Mouse (Mus musculus): ENCODE data around the gene Adamtsl5.
A peak's percentile ranks its signal among the peaks of the same experiment; 100 is the strongest.
"Not testable (repeated sequence)": the region's sequence is repeated elsewhere in the genome, so short reads cannot be mapped to it uniquely, and the experiment has no call there.

Adamtsl5 gene

GRCm38 (mm10) chr10:80372706-80373105 is 24.5 kb upstream of the Adamtsl5 start:
- peak; percentile 47 to 65 for DNase-seq (ENCODE audit: low spot score in 2 of 2)

GRCm38 (mm10) chr10:80371983-80372382 is 23.8 kb upstream of the Adamtsl5 start:
- DNase-seq (ENCODE audit: low spot score in 2 of 2) = no peak

GRCm38 (mm10) chr10:80371411-80371966 is 23.3 kb upstream of the Adamtsl5 start:
- peak; percentile 56 to 63 for DNase-seq (ENCODE audit: low spot score in 2 of 2)

- DNase-seq (ENCODE audit: low spot score in 2 of 2) = peak in 1 of 2 experiments; percentile 71
These were observed 22.0 kb upstream of the Adamtsl5 start for GRCm38 (mm10) chr10:80369995-80370747.

- no peak for DNase-seq (ENCODE audit: low spot score in 2 of 2)
These were observed 20.2 kb upstream of the Adamtsl5 start for GRCm38 (mm10) chr10:80368392-80368791.

- no peak for DNase-seq (ENCODE audit: low spot score in 2 of 2)
These were observed 19.7 kb upstream of the Adamtsl5 start for GRCm38 (mm10) chr10:80367954-80368353.

GRCm38 (mm10) chr10:80365736-80366135 is 17.5 kb upstream of the Adamtsl5 start:
- DNase-seq (ENCODE audit: low spot score in 2 of 2) = no peak

- no peak for DNase-seq (ENCODE audit: low spot score in 2 of 2)
These were observed 15.5 kb upstream of the Adamtsl5 start for GRCm38 (mm10) chr10:80363734-80364133.

- DNase-seq (ENCODE audit: low spot score in 2 of 2) = no peak
These were observed 9.9 kb upstream of the Adamtsl5 start for GRCm38 (mm10) chr10:80357994-80358639.

GRCm38 (mm10) chr10:80357336-80357735 is 9.1 kb upstream of the Adamtsl5 start:
- no peak for DNase-seq (ENCODE audit: low spot score in 2 of 2)

- DNase-seq (ENCODE audit: low spot score in 2 of 2) = no peak
These were observed 8.5 kb upstream of the Adamtsl5 start for GRCm38 (mm10) chr10:80356737-80357136.

GRCm38 (mm10) chr10:80356001-80356682 is 7.9 kb upstream of the Adamtsl5 start, which contains the start of gene Plk5:
Plk5 (plus strand) TSS chr10:80356459.
- DNase-seq (ENCODE audit: low spot score in 2 of 2) = no peak

GRCm38 (mm10) chr10:80355431-80355830 is 7.2 kb upstream of the Adamtsl5 start:
- no peak for DNase-seq (ENCODE audit: low spot score in 2 of 2)

- no peak for DNase-seq (ENCODE audit: low spot score in 2 of 2)
These were observed 4.5 kb upstream of the Adamtsl5 start for GRCm38 (mm10) chr10:80352727-80353126.

- DNase-seq (ENCODE audit: low spot score in 2 of 2) = no peak
These were observed 3.7 kb upstream of the Adamtsl5 start for GRCm38 (mm10) chr10:80351896-80352295.

GRCm38 (mm10) chr10:80350292-80350691 is 2.1 kb upstream of the Adamtsl5 start:
- DNase-seq (ENCODE audit: low spot score in 2 of 2) = peak; percentile 59 to 68

GRCm38 (mm10) chr10:80348981-80349380 is 769 bp upstream of the Adamtsl5 start:
- DNase-seq (ENCODE audit: low spot score in 2 of 2) = no peak

GRCm38 (mm10) chr10:80347514-80347967 is 671 bp downstream of the Adamtsl5 start:
- no peak for DNase-seq (ENCODE audit: low spot score in 2 of 2)

- DNase-seq (ENCODE audit: low spot score in 2 of 2) = not testable (repeated sequence)
These were observed 2.3 kb downstream of the Adamtsl5 start for GRCm38 (mm10) chr10:80345929-80346328.

GRCm38 (mm10) chr10:80345122-80345521 is 3.1 kb downstream of the Adamtsl5 start:
- no peak for DNase-seq (ENCODE audit: low spot score in 2 of 2)

GRCm38 (mm10) chr10:80344131-80344661 is 4.0 kb downstream of the Adamtsl5 start:
- no peak for DNase-seq (ENCODE audit: low spot score in 2 of 2)

GRCm38 (mm10) chr10:80343425-80343895 is 4.8 kb downstream of the Adamtsl5 start:
- DNase-seq (ENCODE audit: low spot score in 2 of 2) = no peak
